Mouse (Mus musculus) testis, adult 2 months (tissue): Measurements from ENCODE around the gene Ang2. TPM values are rescaled to one million over a fixed set of nuclear protein-coding genes. Genes with fewer than 3 reads are reported as not detected.

ENCODE experiments used
- H3K27ac ChIP-seq: fragments of 200-500 bp; 2 replicates; pipeline ENCODE4 v1.5.1; 2012; ENCODE audit warnings: low read depth, low read length; ENCODE audit not compliant: control insufficient read depth, insufficient read depth
- H3K27me3 ChIP-seq: fragments of 200-500 bp; 2 replicates; pipeline ENCODE4 v1.6.1; 2012; ENCODE audit warnings: mild to moderate bottlenecking, low read length, moderate library complexity; ENCODE audit not compliant: control insufficient read depth, insufficient read depth
- H3K36me3 ChIP-seq: fragments of 200-500 bp; 2 replicates; pipeline ENCODE4 v1.6.1; 2012; ENCODE audit warnings: mild to moderate bottlenecking, low read length; ENCODE audit not compliant: control insufficient read depth, insufficient read depth
- H3K4me1 ChIP-seq: fragments of 200-500 bp; 2 replicates; pipeline ENCODE4 v1.6.1; 2012; ENCODE audit warnings: low read length; ENCODE audit not compliant: control insufficient read depth, insufficient read depth
- H3K4me3 ChIP-seq: fragments of 200-500 bp; 2 replicates; pipeline ENCODE4 v1.5.1; 2012; ENCODE audit warnings: low read depth, mild to moderate bottlenecking, low read length, moderate library complexity, mixed read lengths; ENCODE audit not compliant: control insufficient read depth
- CTCF ChIP-seq: fragments of 200-500 bp; IDR thresholded peaks from 2 replicates; pipeline ENCODE4 v1.5.1; 2012; ENCODE audit warnings: low read depth, mild to moderate bottlenecking, inconsistent platforms, low read length, moderate library complexity; ENCODE audit not compliant: control insufficient read depth, insufficient read depth, insufficient replicate concordance
- POLR2A ChIP-seq: fragments of 200-500 bp; IDR thresholded peaks from 2 replicates; pipeline ENCODE4 v1.6.1; 2012; ENCODE audit warnings: low read depth, mild to moderate bottlenecking, inconsistent platforms, low read length, moderate library complexity; ENCODE audit not compliant: control insufficient read depth
- polyA plus RNA-seq: library from polyadenylated mRNA; depleted of rRNA; stranded (reverse); fragments of >200 nt; gene quantifications from 2 replicates; pipeline ENCODE4 v1.2.3, GENCODE M21; 2012; rRNA removed

Ang2 gene
- polyA plus RNA-seq, 1 experiment, result not detected

DNA sequence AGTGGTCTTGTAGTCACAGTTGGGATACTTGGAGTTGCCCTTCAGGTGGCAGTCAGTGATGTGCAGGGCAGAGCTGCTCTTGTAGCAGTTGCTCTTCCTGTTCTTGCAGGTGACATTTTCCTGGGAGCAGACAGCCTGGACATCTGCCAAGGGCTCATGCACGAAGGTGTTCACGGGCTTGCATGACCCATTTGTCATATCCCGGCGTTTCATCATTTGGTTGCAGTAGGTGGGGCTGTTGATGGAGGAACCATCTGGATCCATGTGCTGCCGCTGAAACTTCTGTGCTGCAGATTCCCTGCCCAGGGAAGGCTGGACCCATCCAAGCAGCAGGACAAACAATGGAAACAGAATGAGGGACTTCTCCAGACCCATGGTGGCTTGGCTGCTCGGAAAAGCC is 53.4 kb downstream of the Ang2 start:
- TF ChIP-seq CTCF (no peak), POLR2A (no peak)
- no peak overlapping the region for H3K4me3 ChIP-seq
- no peaks in the 10 kb centered on the region for H3K36me3 ChIP-seq
- no peak overlapping the region for H3K27ac ChIP-seq
- no peaks in the 10 kb centered on the region for H3K27me3 ChIP-seq
- H3K4me1 ChIP-seq, result no peaks in the 10 kb centered on the region

Other genes starting within 250 kb of the Ang2 start
- 22.3 and 22.9 TPM in 2 replicates for gene Pnp2, start 243.2 kb downstream of the Ang2 start, polyA plus RNA-seq
- gene Rnase10, start 191.4 kb downstream of the Ang2 start, polyA plus RNA-seq, result 2.7 and 3.7 TPM in 2 replicates
- 1.0 TPM in 1 of 2 replicates, not detected in the other for gene Rnase9, start 157.3 kb downstream of the Ang2 start, polyA plus RNA-seq
- gene Rnase11, start 149.0 kb downstream of the Ang2 start, polyA plus RNA-seq, result 0.22 and 0.49 TPM in 2 replicates
- gene Rnase12, start 141.5 kb downstream of the Ang2 start, polyA plus RNA-seq, result 17.3 TPM in 1 of 2 replicates, not detected in the other
- gene Olfr750, start 124.7 kb downstream of the Ang2 start, polyA plus RNA-seq, result 0.54 and 0.77 TPM in 2 replicates
- 8.8 and 11.5 TPM in 2 replicates for gene Rnase4, start 108.1 kb downstream of the Ang2 start, polyA plus RNA-seq
- 0.89 and 1.5 TPM in 2 replicates for gene Ang, start 108.0 kb downstream of the Ang2 start, polyA plus RNA-seq
- 10.3 TPM in 1 of 2 replicates, not detected in the other for gene Eddm3b, start 84.7 kb downstream of the Ang2 start, polyA plus RNA-seq
- gene Rnase6, start 75.2 kb downstream of the Ang2 start, polyA plus RNA-seq, result 0.63 and 0.93 TPM in 2 replicates
- gene Rnase1, start 52.4 kb downstream of the Ang2 start, polyA plus RNA-seq, result 0.56 and 0.84 TPM in 2 replicates
- not detected in 2 replicates for gene Rnase2b, start 36.9 kb downstream of the Ang2 start, polyA plus RNA-seq
- not detected in 2 replicates for gene Ear14, start 4.2 kb upstream of the Ang2 start, polyA plus RNA-seq
- 0.17 TPM in 1 of 2 replicates, not detected in the other for gene Rnase2a, start 57.0 kb upstream of the Ang2 start, polyA plus RNA-seq
- not detected in 2 replicates for gene Gm7247, start 162.6 kb upstream of the Ang2 start, polyA plus RNA-seq
- 0.51 TPM in 2 replicates for gene Vmn2r88, start 211.7 kb upstream of the Ang2 start, polyA plus RNA-seq